Mouse (Mus musculus): ENCODE data around the gene Faxc. TPM values are rescaled to one million over a fixed set of nuclear protein-coding genes. Genes with fewer than 3 reads are reported as not detected.

Faxc gene
- 8.7 and 10.6 TPM in 2 replicates for polyA plus RNA-seq (2016; fragmentation: Nextera tagmentation; extraction: Ambion mirVana)

- Histone ChIP-seq H3K27ac (peak within 1 kb of the TSS; percentile 98), H3K9me3 (replicated peaks) (no peaks in the 10 kb centered on the region), H3K27me3 (ENCODE audit: low read depth, poor library complexity, severe bottlenecking) (peaks cover 8% of the 10 kb centered on the region; the same call in 1 of the 2 replicates), H3K4me1 (peaks cover 15% of the 10 kb centered on the region), H3K36me3 (peaks cover 4% of the 10 kb centered on the region; the same call in 1 of the 2 replicates), H3K4me3 (peak within 1 kb of the TSS; percentile 82)
- WGBS = under 1% methylated on average over 83 of the region's 83 CpGs
- peak; percentile 81 for DNase-seq (ENCODE audit: low spot score)
Observed at GRCm38 (mm10) chr4:21930971-21931771, at the start of gene Faxc. TSS of gene Faxc (plus strand) at chr4:21931329.

DNA sequence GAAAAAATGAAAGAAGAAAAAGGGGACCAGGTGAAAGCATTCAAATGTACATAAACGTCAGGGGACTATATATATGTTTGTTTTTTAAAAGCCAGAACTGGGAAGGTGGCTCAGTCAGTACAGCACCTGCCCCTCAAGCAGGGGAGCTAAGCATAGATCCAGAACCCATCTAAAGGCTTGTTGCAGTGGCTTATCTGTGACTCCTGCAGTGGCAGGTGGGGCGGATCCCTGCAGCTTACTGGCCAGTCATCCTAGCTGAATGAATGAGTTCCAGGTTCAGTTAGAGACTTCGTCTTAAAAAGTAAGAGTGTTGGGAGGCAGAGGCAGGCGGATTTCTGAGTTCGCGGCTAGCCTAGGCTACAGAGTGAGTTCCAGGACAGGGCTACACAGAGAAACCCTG is 48.3 kb upstream of the Faxc start:
- Histone ChIP-seq H3K9me3 (replicated peaks) (no peaks in the 10 kb centered on the region), H3K4me3 (no peak overlapping the region)
- WGBS = 90% methylated on average over 6 of the region's 6 CpGs

DNA sequence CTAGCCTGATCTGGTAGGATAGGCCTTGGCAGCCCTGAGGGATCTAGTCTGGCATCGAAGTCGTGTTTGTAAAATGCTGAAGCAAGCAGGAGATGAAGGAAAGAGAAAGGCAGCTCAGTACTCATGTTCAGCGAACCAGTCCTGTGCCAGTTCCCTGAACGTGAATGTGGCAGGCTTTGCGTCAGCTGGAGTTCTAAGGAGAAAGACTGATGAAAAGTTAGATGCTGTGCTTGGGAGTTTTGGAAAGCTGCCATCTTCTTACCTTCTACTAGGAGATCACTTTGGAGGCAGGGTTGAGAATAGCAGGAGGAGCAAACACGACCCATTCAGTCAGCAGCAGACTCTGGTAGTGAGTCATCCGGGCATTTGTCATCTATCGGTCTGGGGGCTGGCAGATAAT is 45.3 kb upstream of the Faxc start:
- H3K27ac ChIP-seq = no peak overlapping the region
- H3K9me3 ChIP-seq (replicated peaks) = no peaks in the 10 kb centered on the region
- no peaks in the 10 kb centered on the region for H3K4me1 ChIP-seq
- no peak for DNase-seq (ENCODE audit: low spot score)
- WGBS = 88% methylated on average over 8 of the region's 8 CpGs
- H3K4me3 ChIP-seq = no peak overlapping the region
- H3K36me3 ChIP-seq = no peaks in the 10 kb centered on the region
- no peaks in the 10 kb centered on the region for H3K27me3 ChIP-seq (ENCODE audit: low read depth, poor library complexity, severe bottlenecking)

More for the DNA sequence above, 48.3 kb upstream of the Faxc start:
- H3K27ac ChIP-seq = no peak overlapping the region
- no peaks in the 10 kb centered on the region for H3K4me1 ChIP-seq
- no peaks in the 10 kb centered on the region for H3K27me3 ChIP-seq (ENCODE audit: low read depth, poor library complexity, severe bottlenecking)
- 0 out of 2 replicates have a peak, but pooled peaks cover under 1% of the 10 kb centered on the region for H3K36me3 ChIP-seq
- no peak for DNase-seq (ENCODE audit: low spot score)

- Histone ChIP-seq H3K36me3 (peaks cover 12% of the 10 kb centered on the region), H3K4me1 (peaks cover 15% of the 10 kb centered on the region), H3K9me3 (replicated peaks) (no peaks in the 10 kb centered on the region), H3K4me3 (peak overlapping the region; percentile 82), H3K27me3 (ENCODE audit: low read depth, poor library complexity, severe bottlenecking) (peaks cover 8% of the 10 kb centered on the region; the same call in 1 of the 2 replicates), H3K27ac (peak overlapping the region; percentile 98)
- WGBS = 16% methylated on average over 23 of the region's 23 CpGs
- peak; percentile 35 for DNase-seq (ENCODE audit: low spot score)
Observed at GRCm38 (mm10) chr4:21931772-21932630, 872 bp downstream of the Faxc start.

GRCm38 (mm10) chr4:21935378-21935777 is 4.2 kb downstream of the Faxc start:
- 0 out of 2 replicates have a peak, but pooled peaks cover 2% of the 10 kb centered on the region for H3K27me3 ChIP-seq (ENCODE audit: low read depth, poor library complexity, severe bottlenecking)
- no peaks in the 10 kb centered on the region for H3K9me3 ChIP-seq (replicated peaks)
- H3K4me3 ChIP-seq = no peak overlapping the region
- DNase-seq (ENCODE audit: low spot score) = no peak
- WGBS = 92% methylated on average over 2 of the region's 2 CpGs
- H3K4me1 ChIP-seq = peaks cover 15% of the 10 kb centered on the region
- H3K36me3 ChIP-seq = peaks cover 17% of the 10 kb centered on the region
- no peak overlapping the region for H3K27ac ChIP-seq

DNA sequence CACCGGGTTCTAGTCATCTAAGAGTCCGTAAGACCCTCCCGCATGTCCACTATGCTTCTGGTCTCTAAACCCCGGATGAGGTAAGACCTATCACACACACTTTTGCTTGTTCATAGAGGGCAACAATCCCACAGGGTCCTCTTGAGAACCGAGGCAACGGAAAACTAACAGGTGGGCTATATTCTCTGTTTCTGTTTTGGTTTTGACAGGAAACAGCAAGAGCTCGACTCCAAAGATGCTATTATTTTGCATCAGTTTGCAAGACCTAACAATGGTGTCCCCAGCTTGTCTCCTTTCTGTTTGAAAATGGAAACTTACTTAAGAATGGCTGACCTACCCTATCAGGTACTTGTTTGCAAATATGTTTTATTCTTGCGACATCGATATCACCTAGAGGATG is 5.3 kb downstream of the Faxc start:
- H3K36me3 ChIP-seq = peaks cover 17% of the 10 kb centered on the region
- WGBS = 95% methylated on average over 9 of the region's 9 CpGs

DNA sequence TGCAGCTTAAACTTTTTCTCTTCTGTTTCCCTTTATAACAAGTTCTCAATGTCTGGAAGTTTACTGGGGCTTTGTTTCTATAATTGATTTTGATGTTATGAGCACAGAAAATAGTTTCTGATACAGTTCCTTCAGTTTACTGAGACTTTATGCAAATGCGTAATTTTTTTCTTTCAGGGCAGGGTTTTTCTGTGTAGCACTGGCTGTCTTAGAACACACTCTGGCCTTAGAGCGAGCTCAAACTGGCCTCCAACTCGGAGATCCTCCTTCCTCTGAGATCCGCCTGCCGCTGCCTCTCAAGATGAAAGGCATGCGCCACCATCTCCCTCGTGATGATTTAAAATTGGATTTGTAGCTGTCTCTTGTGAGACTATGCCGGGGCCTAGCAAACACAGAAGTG is 6.8 kb downstream of the Faxc start:
- peaks cover 17% of the 10 kb centered on the region for H3K36me3 ChIP-seq
- WGBS = 84% methylated on average over 8 of the region's 8 CpGs
- H3K27me3 ChIP-seq (ENCODE audit: low read depth, poor library complexity, severe bottlenecking) = no peaks in the 10 kb centered on the region
- no peaks in the 10 kb centered on the region for H3K9me3 ChIP-seq (replicated peaks)
- no peak for DNase-seq (ENCODE audit: low spot score)
- no peak overlapping the region for H3K27ac ChIP-seq
- H3K4me1 ChIP-seq = peaks cover 3% of the 10 kb centered on the region; the same call in 1 of the 2 replicates
- H3K4me3 ChIP-seq = no peak overlapping the region

More for the DNA sequence above, 5.3 kb downstream of the Faxc start:
- no peak for DNase-seq (ENCODE audit: low spot score)
- Histone ChIP-seq H3K4me1 (peaks cover 10% of the 10 kb centered on the region), H3K27me3 (ENCODE audit: low read depth, poor library complexity, severe bottlenecking) (no peaks in the 10 kb centered on the region), H3K4me3 (no peak overlapping the region), H3K9me3 (replicated peaks) (no peaks in the 10 kb centered on the region), H3K27ac (no peak overlapping the region)

- 90% methylated on average over 3 of the region's 3 CpGs for WGBS
- no peaks in the 10 kb centered on the region for H3K4me1 ChIP-seq
Observed at GRCm38 (mm10) chr4:21944672-21945071, 13.5 kb downstream of the Faxc start.

DNA sequence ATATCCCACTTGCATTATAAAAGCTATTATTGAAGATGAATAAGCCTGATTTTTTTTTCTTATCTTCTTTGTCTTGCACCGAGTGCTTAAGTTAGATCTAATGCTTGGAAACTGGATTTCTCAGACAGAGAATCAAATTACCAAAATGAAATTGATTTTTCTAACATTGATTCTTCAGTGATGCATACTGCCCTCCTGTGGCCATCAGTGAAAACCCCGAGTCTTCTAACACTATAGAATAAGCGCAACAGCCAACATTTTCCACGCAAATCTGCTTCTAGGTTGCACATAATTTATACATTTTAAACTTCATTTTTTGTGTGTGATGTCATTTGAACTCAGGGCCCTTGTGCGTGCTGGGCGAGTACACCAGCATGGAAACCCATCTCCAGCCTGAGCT is 20.3 kb downstream of the Faxc start:
- no peaks in the 10 kb centered on the region for H3K27me3 ChIP-seq (ENCODE audit: low read depth, poor library complexity, severe bottlenecking)
- peak; percentile 33 for DNase-seq (ENCODE audit: low spot score)
- H3K4me3 ChIP-seq = no peak overlapping the region
- H3K9me3 ChIP-seq (replicated peaks) = no peaks in the 10 kb centered on the region
- H3K4me1 ChIP-seq = no peaks in the 10 kb centered on the region
- 58% methylated on average over 6 of the region's 6 CpGs for WGBS
- H3K27ac ChIP-seq = no peak overlapping the region
- peaks cover 30% of the 10 kb centered on the region for H3K36me3 ChIP-seq

More at GRCm38 (mm10) chr4:21944672-21945071, 13.5 kb downstream of the Faxc start:
- no peak overlapping the region for H3K27ac ChIP-seq
- H3K27me3 ChIP-seq (ENCODE audit: low read depth, poor library complexity, severe bottlenecking) = no peaks in the 10 kb centered on the region
- H3K36me3 ChIP-seq = peaks cover 18% of the 10 kb centered on the region
- no peak overlapping the region for H3K4me3 ChIP-seq
- no peaks in the 10 kb centered on the region for H3K9me3 ChIP-seq (replicated peaks)
- no peak for DNase-seq (ENCODE audit: low spot score)

GRCm38 (mm10) chr4:21952255-21952654 is 21.1 kb downstream of the Faxc start:
- no peaks in the 10 kb centered on the region for H3K9me3 ChIP-seq (replicated peaks)
- no peak overlapping the region for H3K4me3 ChIP-seq
- DNase-seq (ENCODE audit: low spot score) = no peak
- no peaks in the 10 kb centered on the region for H3K4me1 ChIP-seq
- H3K27me3 ChIP-seq (ENCODE audit: low read depth, poor library complexity, severe bottlenecking) = no peaks in the 10 kb centered on the region
- peaks cover 30% of the 10 kb centered on the region for H3K36me3 ChIP-seq
- H3K27ac ChIP-seq = no peak overlapping the region
- WGBS = 76% methylated on average over 2 of the region's 2 CpGs

- no peak overlapping the region for H3K27ac ChIP-seq
- H3K27me3 ChIP-seq (ENCODE audit: low read depth, poor library complexity, severe bottlenecking) = no peaks in the 10 kb centered on the region
- H3K4me3 ChIP-seq = no peak overlapping the region
- no peaks in the 10 kb centered on the region for H3K9me3 ChIP-seq (replicated peaks)
- H3K4me1 ChIP-seq = no peaks in the 10 kb centered on the region
- H3K36me3 ChIP-seq = peaks cover 30% of the 10 kb centered on the region
- peak; percentile 63 for DNase-seq (ENCODE audit: low spot score)
- 61% methylated on average over 7 of the region's 7 CpGs for WGBS
Observed at GRCm38 (mm10) chr4:21957570-21958321, 26.6 kb downstream of the Faxc start.

DNA sequence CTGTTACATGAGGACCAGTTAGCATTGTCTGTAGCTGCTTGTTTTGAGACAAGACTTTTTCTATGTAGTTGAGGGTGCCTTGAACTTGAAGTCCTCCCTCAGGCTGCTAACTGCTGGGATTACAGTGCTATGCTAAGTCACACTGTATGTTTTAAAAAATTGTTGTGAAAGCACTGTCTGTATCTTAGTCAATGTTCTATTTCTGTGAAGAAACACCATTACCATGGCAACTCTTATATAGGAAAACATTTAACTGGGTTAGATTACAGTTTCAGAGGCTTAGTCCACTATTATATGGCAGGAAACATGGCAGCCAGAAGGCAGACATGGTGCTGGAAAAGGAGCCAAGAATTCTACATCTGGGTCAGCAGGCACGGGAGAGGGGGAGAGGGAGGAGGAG is 40.8 kb downstream of the Faxc start:
- no peak overlapping the region for H3K27ac ChIP-seq
- WGBS = 52% methylated on average over 1 of the region's 1 CpGs
- H3K9me3 ChIP-seq (replicated peaks) = no peaks in the 10 kb centered on the region
- H3K36me3 ChIP-seq = peaks cover 12% of the 10 kb centered on the region
- DNase-seq (ENCODE audit: low spot score) = no peak
- H3K27me3 ChIP-seq (ENCODE audit: low read depth, poor library complexity, severe bottlenecking) = no peaks in the 10 kb centered on the region
- H3K4me3 ChIP-seq = no peak overlapping the region
- no peaks in the 10 kb centered on the region for H3K4me1 ChIP-seq
